Mouse (Mus musculus) heart, embryonic 11.5 days (tissue): Measurements from ENCODE around the gene Esd. TPM values are rescaled to one million over a fixed set of nuclear protein-coding genes. Genes with fewer than 3 reads are reported as not detected.

Experiments
- ATAC-seq: fragments of 200-750 bp; cut with Nextera tagmentation; replicated peaks from 2 replicates; pipeline ENCODE4 v1.8.0; 2017; ENCODE audit warnings: moderate library complexity; ENCODE audit not compliant: insufficient number of reproducible peaks, low FRiP score, low TSS enrichment
- H3K27ac ChIP-seq: fragments of 300-500 bp; sonication (generic); 2 replicates; pipeline ENCODE4 v1.5.1; 2014; ENCODE audit warnings: mild to moderate bottlenecking, low read depth, low read length
- H3K27me3 ChIP-seq: fragments of 300-500 bp; sonication (generic); 2 replicates; pipeline ENCODE4 v1.6.1; 2014; ENCODE audit warnings: mild to moderate bottlenecking, low read length, mixed read lengths; ENCODE audit not compliant: control insufficient read depth, insufficient read depth
- H3K36me3 ChIP-seq: fragments of 300-500 bp; sonication (generic); 2 replicates; pipeline ENCODE4 v1.6.1; 2014; ENCODE audit warnings: mild to moderate bottlenecking, low read length, moderate library complexity, mixed read lengths; ENCODE audit not compliant: control insufficient read depth, insufficient read depth
- H3K4me1 ChIP-seq: fragments of 300-500 bp; sonication (generic); 2 replicates; pipeline ENCODE4 v1.6.1; 2014; ENCODE audit warnings: low read length; ENCODE audit not compliant: control insufficient read depth, insufficient read depth
- H3K4me2 ChIP-seq: fragments of 300-500 bp; sonication (generic); 2 replicates; pipeline ENCODE4 v1.6.1; 2014; ENCODE audit warnings: mild to moderate bottlenecking, moderate library complexity
- H3K4me3 ChIP-seq: fragments of 300-500 bp; sonication (generic); 2 replicates; pipeline ENCODE4 v1.5.1; 2014; ENCODE audit warnings: low read depth, low read length
- H3K9ac ChIP-seq: fragments of 300-500 bp; sonication (generic); 2 replicates; pipeline ENCODE4 v1.6.1; 2014; ENCODE audit warnings: mild to moderate bottlenecking, low read depth, low read length, moderate library complexity
- H3K9me3 ChIP-seq: fragments of 300-500 bp; sonication (generic); replicated peaks from 2 replicates; pipeline ENCODE4 v1.6.1; 2016; ENCODE audit warnings: low read length; ENCODE audit not compliant: control insufficient read depth
- WGBS: fragments of 180-500 bp; shearing (Covaris S2); extraction: QIAGEN DNeasy Blood & Tissue Kit; methylation state at CpG from one replicate; pipeline ENCODE4 v1.1.7; 2014; ENCODE audit not compliant: insufficient replicate concordance; 5-methylcytosine and 5-hydroxymethylcytosine counted together
- polyA plus RNA-seq: library from polyadenylated mRNA; unstranded; fragments of >200 nt; fragmentation: Nextera tagmentation; extraction: Ambion mirVana; gene quantifications from 2 replicates; pipeline ENCODE4 v1.2.1, GENCODE M21; 2014

The Esd gene
- polyA plus RNA-seq, 1 experiment from 2014 or later = 304 TPM

- Histone ChIP-seq H3K4me1 (peaks cover 5% of the 10 kb centered on the region; the same call in 1 of the 2 replicates), H3K27me3 (no peaks in the 10 kb centered on the region), H3K27ac (0 out of 2 replicates have a peak overlapping the region, but pooled peaks have one; percentile 50), H3K4me2 (peak overlapping the region; percentile 65), H3K36me3 (peaks cover 4% of the 10 kb centered on the region; the same call in 1 of the 2 replicates), H3K9me3 (no peaks in the 10 kb centered on the region), H3K4me3 (peak overlapping the region; percentile 81), H3K9ac (peak overlapping the region; percentile 44; the same call in 1 of the 2 replicates)
- no peak for ATAC-seq
- 28% methylated on average over 9 of the region's 9 CpGs for WGBS
These were observed 647 bp upstream of the Esd start for GRCm38 (mm10) chr14:74731221-74732078.

- peaks cover 14% of the 10 kb centered on the region for H3K36me3 ChIP-seq
- ATAC-seq = no peak
- peak overlapping the region; percentile 81 for H3K4me3 ChIP-seq
- H3K4me2 ChIP-seq = peak overlapping the region; percentile 65
- no peak overlapping the region for H3K9ac ChIP-seq
- H3K27ac ChIP-seq = no peak overlapping the region
- no peaks in the 10 kb centered on the region for H3K9me3 ChIP-seq
- H3K27me3 ChIP-seq = no peaks in the 10 kb centered on the region
- 71% methylated on average over 2 of the region's 2 CpGs for WGBS
- H3K4me1 ChIP-seq = peaks cover 5% of the 10 kb centered on the region; the same call in 1 of the 2 replicates
These were observed 1.3 kb downstream of the Esd start for GRCm38 (mm10) chr14:74733397-74733796.

- Histone ChIP-seq H3K4me1 (peaks cover 5% of the 10 kb centered on the region; the same call in 1 of the 2 replicates), H3K27me3 (no peaks in the 10 kb centered on the region), H3K9ac (no peak overlapping the region), H3K9me3 (no peaks in the 10 kb centered on the region), H3K36me3 (peaks cover 21% of the 10 kb centered on the region), H3K4me2 (no peak overlapping the region), H3K4me3 (no peak overlapping the region), H3K27ac (no peak overlapping the region)
- ATAC-seq = no peak
- 50% methylated on average over 6 of the region's 6 CpGs for WGBS
These were observed 3.4 kb downstream of the Esd start for GRCm38 (mm10) chr14:74735471-74735870.

GRCm38 (mm10) chr14:74736850-74737249, 4.8 kb downstream of the Esd start:
- Histone ChIP-seq H3K9me3 (no peaks in the 10 kb centered on the region), H3K4me1 (peaks cover 5% of the 10 kb centered on the region; the same call in 1 of the 2 replicates), H3K9ac (no peak overlapping the region), H3K4me2 (no peak overlapping the region), H3K4me3 (no peak overlapping the region), H3K27ac (no peak overlapping the region), H3K27me3 (no peaks in the 10 kb centered on the region), H3K36me3 (peaks cover 21% of the 10 kb centered on the region)
- WGBS = 94% methylated on average over 6 of the region's 6 CpGs
- no peak for ATAC-seq

- H3K4me1 ChIP-seq = no peaks in the 10 kb centered on the region
- ATAC-seq = no peak
- peak overlapping the region; percentile 13; the same call in 1 of the 2 replicates for H3K27ac ChIP-seq
- no peaks in the 10 kb centered on the region for H3K27me3 ChIP-seq
- no peak overlapping the region for H3K4me3 ChIP-seq
- no peaks in the 10 kb centered on the region for H3K9me3 ChIP-seq
- no peak overlapping the region for H3K4me2 ChIP-seq
- H3K9ac ChIP-seq = no peak overlapping the region
- H3K36me3 ChIP-seq = peaks cover 3% of the 10 kb centered on the region
- 59% methylated on average over 10 of the region's 10 CpGs for WGBS
These were observed 32.3 kb downstream of the Esd start for GRCm38 (mm10) chr14:74764191-74764918.

GRCm38 (mm10) chr14:74767892-74768291, 35.8 kb downstream of the Esd start:
- no peak overlapping the region for H3K4me2 ChIP-seq
- no peak overlapping the region for H3K9ac ChIP-seq
- H3K36me3 ChIP-seq = peaks cover 17% of the 10 kb centered on the region
- H3K4me1 ChIP-seq = no peaks in the 10 kb centered on the region
- ATAC-seq = no peak
- no peaks in the 10 kb centered on the region for H3K9me3 ChIP-seq
- 55% methylated on average over 1 of the region's 1 CpGs for whole genome bisulfite sequencing
- H3K27me3 ChIP-seq = no peaks in the 10 kb centered on the region
- H3K27ac ChIP-seq = no peak overlapping the region
- H3K4me3 ChIP-seq = no peak overlapping the region

- Histone ChIP-seq H3K9me3 (no peaks in the 10 kb centered on the region), H3K27me3 (no peaks in the 10 kb centered on the region), H3K4me1 (no peaks in the 10 kb centered on the region), H3K9ac (no peak overlapping the region), H3K36me3 (peaks cover 16% of the 10 kb centered on the region), H3K27ac (no peak overlapping the region), H3K4me2 (no peak overlapping the region), H3K4me3 (no peak overlapping the region)
- no peak for ATAC-seq
- 82% methylated on average over 10 of the region's 10 CpGs for WGBS
These were observed 42.0 kb downstream of the Esd start for GRCm38 (mm10) chr14:74774046-74774619.

- Histone ChIP-seq H3K27me3 (no peaks in the 10 kb centered on the region), H3K36me3 (peaks cover 4% of the 10 kb centered on the region; the same call in 1 of the 2 replicates), H3K4me3 (no peak overlapping the region), H3K4me2 (no peak overlapping the region), H3K9me3 (no peaks in the 10 kb centered on the region), H3K9ac (no peak overlapping the region), H3K4me1 (peaks cover 2% of the 10 kb centered on the region; the same call in 1 of the 2 replicates), H3K27ac (no peak overlapping the region)
- ATAC-seq = no peak
- 68% methylated on average over 11 of the region's 11 CpGs for WGBS
These were observed 52.3 kb downstream of the Esd start for GRCm38 (mm10) chr14:74784243-74784934.
